ENCODE assay signal across 8 mouse cellular contexts in genomic region chr4:136248464-136249331, GRCm38 (mm10). TPM values are rescaled to one million over a fixed set of nuclear protein-coding genes. Genes with fewer than 3 reads are reported as not detected.
DNase-seq lines count a peak whose midpoint lies in the region; ATAC-seq and TF ChIP-seq lines count a peak whose summit lies in the region.

No protein-coding gene starts in this region.

- no peak for ATAC-seq in hindbrain, embryonic 11.5 days (ENCODE audit: low FRiP score)
- no peak for ATAC-seq in limb, embryonic 12.5 days (ENCODE audit: insufficient number of reproducible peaks, insufficient read depth, low FRiP score, low TSS enrichment, low read depth)

- DNase-seq in ES-CJ7 (ENCODE audit: low read depth, low spot score), result peak; percentile 63
- DNase-seq in brain, embryonic 14.5 days (ENCODE audit: low read depth), result peak; percentile 15
- peak; percentile 44 for DNase-seq in hindbrain, embryonic 11.5 days (ENCODE audit: low spot score)
- DNase-seq in right cerebral cortex, adult 2 months (ENCODE audit: low spot score in 2 of 2), result no peak
- DNase-seq in spleen, postnatal 14 days (ENCODE audit: low spot score in 2 of 2), result no peak
- DNase-seq in embryo, embryonic 9.5 days (ENCODE audit: extremely low spot score), result no peak

- H3K9ac ChIP-seq in hindbrain, embryonic 11.5 days (ENCODE audit: low read depth, low read length), result peak overlapping the region; percentile 43; the same call in 1 of the 2 replicates
- peak overlapping the region; percentile 63 for H3K9ac ChIP-seq in limb, embryonic 12.5 days (replicated peaks)

- peak overlapping the region; percentile 38 for H3K4me3 ChIP-seq in hindbrain, embryonic 11.5 days (ENCODE audit: low read depth, low read length)
- H3K4me3 ChIP-seq in limb, embryonic 12.5 days (replicated peaks), result peak overlapping the region; percentile 55
- H3K4me3 ChIP-seq in olfactory bulb, adult 2 months (ENCODE audit: insufficient read depth, low read depth, low read length), result 0 out of 2 replicates have a peak overlapping the region, but pooled peaks have one; percentile 17

- TF ChIP-seq POLR2A in brain, embryonic 14.5 days (IDR thresholded peaks at IDR 0.05; ENCODE audit: borderline replicate concordance, extremely low read depth, insufficient read depth, insufficient read length, poor library complexity, severe bottlenecking), result no peak
- TF ChIP-seq POLR2A in olfactory bulb, adult 2 months (IDR thresholded peaks at IDR 0.05; ENCODE audit: insufficient read depth, low read depth, low read length), result no peak

- 1% methylated on average over 36 of the region's 37 CpGs for WGBS in hindbrain, embryonic 11.5 days
- under 1% methylated on average over 37 of the region's 37 CpGs for WGBS in limb, embryonic 12.5 days
- WGBS in olfactory bulb, adult 2 months, result 5% methylated on average over 37 of the region's 37 CpGs

- no peak for TF ChIP-seq CTCF in brain, embryonic 14.5 days (IDR thresholded peaks at IDR 0.05; ENCODE audit: borderline replicate concordance, extremely low read depth, insufficient read depth, insufficient read length)
- no peak for TF ChIP-seq CTCF in olfactory bulb, adult 2 months (IDR thresholded peaks at IDR 0.05; ENCODE audit: insufficient read depth, low read depth, low read length)

- H3K4me2 ChIP-seq in hindbrain, embryonic 11.5 days (replicated peaks; ENCODE audit: low read depth, low read length), result peak overlapping the region; percentile 71
- peak overlapping the region; percentile 96 for H3K4me2 ChIP-seq in limb, embryonic 12.5 days

- no peaks in the 10 kb centered on the region for H3K36me3 ChIP-seq in hindbrain, embryonic 11.5 days (ENCODE audit: control insufficient read depth, insufficient read depth, low read length)
- peaks cover 2% of the 10 kb centered on the region for H3K36me3 ChIP-seq in limb, embryonic 12.5 days

- no peak overlapping the region for H3K27ac ChIP-seq in hindbrain, embryonic 11.5 days (ENCODE audit: low read depth, low read length)
- H3K27ac ChIP-seq in limb, embryonic 12.5 days, result no peak overlapping the region
- no peak overlapping the region for H3K27ac ChIP-seq in olfactory bulb, adult 2 months (ENCODE audit: insufficient read depth, low read depth, low read length)

- H3K9me3 ChIP-seq in hindbrain, embryonic 11.5 days (ENCODE audit: control insufficient read depth, low read length), result no peaks in the 10 kb centered on the region
- H3K9me3 ChIP-seq in limb, embryonic 12.5 days, result no peaks in the 10 kb centered on the region

- H3K4me1 ChIP-seq in hindbrain, embryonic 11.5 days (replicated peaks; ENCODE audit: control insufficient read depth, insufficient read depth, low read length), result peaks cover 10% of the 10 kb centered on the region
- peaks cover 46% of the 10 kb centered on the region for H3K4me1 ChIP-seq in limb, embryonic 12.5 days (replicated peaks)
- H3K4me1 ChIP-seq in olfactory bulb, adult 2 months (ENCODE audit: control insufficient read depth, insufficient read depth, low read length), result peaks cover 20% of the 10 kb centered on the region

- peaks cover 66% of the 10 kb centered on the region for H3K27me3 ChIP-seq in hindbrain, embryonic 11.5 days (ENCODE audit: control insufficient read depth, insufficient read depth, low read length)
- peaks cover 81% of the 10 kb centered on the region for H3K27me3 ChIP-seq in limb, embryonic 12.5 days

RNA-seq across cellular contexts. Expression of gene Tcea3, which starts 1.2 kb away (rescaled TPM):
- 0.38 and 0.98 TPM in 2 replicates for polyA plus RNA-seq in brain, embryonic 14.5 days (2012; rRNA removed)
- 3.1 and 5.2 TPM in 2 replicates for polyA plus RNA-seq in hindbrain, embryonic 11.5 days (2014; fragmentation: Nextera tagmentation; extraction: Ambion mirVana)
- polyA plus RNA-seq in limb, embryonic 12.5 days (2016; fragmentation: Nextera tagmentation; extraction: Ambion mirVana), result 5.0 and 5.2 TPM in 2 replicates
- not detected in 2 replicates for polyA plus RNA-seq in olfactory bulb, adult 2 months (2012; ENCODE audit: insufficient read depth, insufficient read length, low replicate concordance, missing spikeins)

RNA-seq across cellular contexts. Expression of gene Zfp46, which starts 35.8 kb away (rescaled TPM):
- 58.3 and 69.5 TPM in 2 replicates for polyA plus RNA-seq in brain, embryonic 14.5 days (2012; rRNA removed)
- polyA plus RNA-seq in hindbrain, embryonic 11.5 days (2014; fragmentation: Nextera tagmentation; extraction: Ambion mirVana), result 26.2 and 33.1 TPM in 2 replicates
- 25.4 and 25.6 TPM in 2 replicates for polyA plus RNA-seq in limb, embryonic 12.5 days (2016; fragmentation: Nextera tagmentation; extraction: Ambion mirVana)
- polyA plus RNA-seq in olfactory bulb, adult 2 months (2012; ENCODE audit: insufficient read depth, insufficient read length, low replicate concordance, missing spikeins), result not detected in 2 replicates

RNA-seq across cellular contexts. Expression of gene Asap3, which starts 42.5 kb away (rescaled TPM):
- polyA plus RNA-seq in brain, embryonic 14.5 days (2012; rRNA removed), result 4.2 and 6.2 TPM in 2 replicates
- 2.5 and 3.3 TPM in 2 replicates for polyA plus RNA-seq in hindbrain, embryonic 11.5 days (2014; fragmentation: Nextera tagmentation; extraction: Ambion mirVana)
- 9.9 and 11.3 TPM in 2 replicates for polyA plus RNA-seq in limb, embryonic 12.5 days (2016; fragmentation: Nextera tagmentation; extraction: Ambion mirVana)
- not detected in 2 replicates for polyA plus RNA-seq in olfactory bulb, adult 2 months (2012; ENCODE audit: insufficient read depth, insufficient read length, low replicate concordance, missing spikeins)

Comparison
In these comparisons a context has a peak if more than half of its experiments do, and no peak if none do; other contexts are left out.
1. DNase-seq: peak in ES-CJ7 (single experiment), brain, embryonic 14.5 days (single experiment) and hindbrain, embryonic 11.5 days (single experiment); none in right cerebral cortex, adult 2 months (0 of 2), spleen, postnatal 14 days (0 of 2) and embryo, embryonic 9.5 days (single experiment).
2. Peak in every context shown above with its lines, with median percentiles within 50 percentile points of each other: H3K4me3 ChIP-seq.